Mouse (Mus musculus): Measurements from ENCODE around the gene Hao1. TPM values are rescaled to one million over a fixed set of nuclear protein-coding genes. Genes with fewer than 3 reads are reported as not detected.

The Hao1 gene
- polyA plus RNA-seq (2015; fragmentation: Nextera tagmentation; extraction: Ambion mirVana) = 0.11 TPM in 1 of 2 replicates, not detected in the other

- Histone ChIP-seq H3K27ac (ENCODE audit: low read length) (no peak within 1 kb of the TSS), H3K4me2 (ENCODE audit: low read depth, low read length) (no peak within 1 kb of the TSS), H3K9me3 (ENCODE audit: control insufficient read depth, low read length) (no peaks in the 10 kb centered on the region), H3K4me1 (ENCODE audit: control insufficient read depth, insufficient read depth, low read length) (no peaks in the 10 kb centered on the region), H3K4me3 (ENCODE audit: low read length) (no peak within 1 kb of the TSS), H3K27me3 (replicated peaks; ENCODE audit: control insufficient read depth, insufficient read depth, low read length) (no peaks in the 10 kb centered on the region), H3K36me3 (ENCODE audit: control insufficient read depth, insufficient read depth, low read length) (no peaks in the 10 kb centered on the region), H3K9ac (ENCODE audit: low read depth, low read length) (no peak within 1 kb of the TSS)
- WGBS = 72% methylated on average over 8 of the region's 8 CpGs
- no peak for ATAC-seq
Measured at GRCm38 (mm10) chr2:134554221-134554727, at the start of gene Hao1. Gene Hao1 (minus strand): TSS chr2:134554368.

DNA sequence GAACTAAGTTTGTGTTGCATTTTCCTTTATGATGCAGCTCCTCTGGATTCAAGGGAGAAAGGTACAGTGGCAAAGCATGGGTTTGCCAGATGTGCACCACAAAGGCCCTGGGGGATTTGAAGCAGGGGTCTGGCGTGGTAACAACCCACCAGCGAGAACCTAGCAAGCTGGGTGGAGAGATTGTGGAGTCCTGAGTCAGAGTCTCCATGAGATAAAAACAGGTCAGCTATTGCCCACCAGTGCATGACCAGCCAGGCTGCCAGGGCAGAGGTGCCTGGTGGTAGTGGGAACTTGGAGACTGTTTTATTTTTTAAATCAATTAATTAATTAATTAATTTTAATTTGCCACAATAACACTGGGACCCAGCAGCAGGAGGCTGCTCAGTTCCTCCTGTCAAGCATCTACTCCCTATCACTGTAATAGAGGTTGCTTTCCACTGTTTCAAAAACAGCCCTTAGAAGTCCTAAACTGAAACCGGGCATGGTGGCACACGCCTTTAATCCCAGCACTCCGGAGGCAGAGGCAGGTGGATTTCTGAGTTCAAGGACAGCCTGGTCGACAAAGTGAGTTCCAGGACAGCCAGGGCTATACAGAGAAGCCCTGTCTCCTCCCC is 37.0 kb upstream of the Hao1 start:
- Histone ChIP-seq H3K4me3 (ENCODE audit: low read length) (no peak overlapping the region), H3K4me2 (ENCODE audit: low read depth, low read length) (no peak overlapping the region), H3K27ac (ENCODE audit: low read length) (no peak overlapping the region), H3K9ac (ENCODE audit: low read depth, low read length) (no peak overlapping the region), H3K4me1 (ENCODE audit: control insufficient read depth, insufficient read depth, low read length) (no peaks in the 10 kb centered on the region), H3K36me3 (ENCODE audit: control insufficient read depth, insufficient read depth, low read length) (no peaks in the 10 kb centered on the region), H3K9me3 (ENCODE audit: control insufficient read depth, low read length) (no peaks in the 10 kb centered on the region), H3K27me3 (replicated peaks; ENCODE audit: control insufficient read depth, insufficient read depth, low read length) (no peaks in the 10 kb centered on the region)
- ATAC-seq = no peak
- 94% methylated on average over 6 of the region's 6 CpGs for WGBS

DNA sequence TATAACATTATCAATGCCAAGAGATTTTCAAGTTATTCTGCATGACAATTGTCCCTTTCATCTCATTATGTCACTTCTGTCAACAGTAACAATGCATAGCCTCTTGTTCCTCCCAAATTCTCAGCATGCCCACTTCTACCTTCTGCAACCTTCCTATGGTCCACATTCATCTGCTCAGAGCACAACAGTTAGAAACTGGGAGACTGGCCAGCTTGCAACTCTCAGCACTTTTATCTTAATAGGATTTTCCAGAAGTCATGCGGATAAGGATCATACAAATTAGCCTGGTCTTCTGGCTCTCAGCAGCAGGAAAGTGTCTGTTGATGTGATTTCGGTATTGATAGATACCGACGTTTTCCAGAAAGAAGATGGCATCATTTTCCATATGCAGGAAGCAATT is 31.1 kb upstream of the Hao1 start:
- no peak overlapping the region for H3K4me3 ChIP-seq (ENCODE audit: low read length)
- WGBS = 61% methylated on average over 4 of the region's 4 CpGs
- no peak for ATAC-seq

GRCm38 (mm10) chr2:134559422-134559821 is 5.3 kb upstream of the Hao1 start:
- H3K36me3 ChIP-seq (ENCODE audit: control insufficient read depth, insufficient read depth, low read length) = no peaks in the 10 kb centered on the region
- WGBS = 60% methylated on average over 3 of the region's 3 CpGs
- H3K27me3 ChIP-seq (replicated peaks; ENCODE audit: control insufficient read depth, insufficient read depth, low read length) = no peaks in the 10 kb centered on the region
- no peak overlapping the region for H3K4me2 ChIP-seq (ENCODE audit: low read depth, low read length)
- H3K9me3 ChIP-seq (ENCODE audit: control insufficient read depth, low read length) = no peaks in the 10 kb centered on the region
- H3K4me1 ChIP-seq (ENCODE audit: control insufficient read depth, insufficient read depth, low read length) = no peaks in the 10 kb centered on the region
- H3K27ac ChIP-seq (ENCODE audit: low read length) = no peak overlapping the region
- H3K9ac ChIP-seq (ENCODE audit: low read depth, low read length) = no peak overlapping the region
- no peak overlapping the region for H3K4me3 ChIP-seq (ENCODE audit: low read length)
- no peak for ATAC-seq

More for the DNA sequence above, 31.1 kb upstream of the Hao1 start:
- H3K4me1 ChIP-seq (ENCODE audit: control insufficient read depth, insufficient read depth, low read length) = no peaks in the 10 kb centered on the region
- H3K36me3 ChIP-seq (ENCODE audit: control insufficient read depth, insufficient read depth, low read length) = no peaks in the 10 kb centered on the region
- no peak overlapping the region for H3K9ac ChIP-seq (ENCODE audit: low read depth, low read length)
- H3K27ac ChIP-seq (ENCODE audit: low read length) = no peak overlapping the region
- H3K4me2 ChIP-seq (ENCODE audit: low read depth, low read length) = no peak overlapping the region
- no peaks in the 10 kb centered on the region for H3K27me3 ChIP-seq (replicated peaks; ENCODE audit: control insufficient read depth, insufficient read depth, low read length)
- H3K9me3 ChIP-seq (ENCODE audit: control insufficient read depth, low read length) = no peaks in the 10 kb centered on the region

DNA sequence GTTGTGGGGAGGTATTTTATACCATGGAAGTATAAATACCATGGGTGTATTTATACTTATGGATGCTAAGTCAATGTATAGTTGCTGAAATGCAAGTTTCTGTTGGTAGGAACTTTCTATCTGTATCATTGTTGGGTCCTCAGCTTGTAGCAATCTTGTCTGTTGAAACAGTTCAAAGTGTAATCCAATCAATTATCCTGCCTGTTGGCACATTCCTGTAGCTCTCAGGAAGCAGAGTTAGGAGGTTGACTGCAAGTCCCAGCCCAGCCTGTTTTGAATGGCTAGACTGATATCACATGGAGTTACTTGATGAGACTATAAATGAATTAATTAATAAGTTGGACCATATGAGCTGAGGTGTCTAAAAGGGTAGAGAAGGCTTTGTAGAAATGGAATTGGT is 1.8 kb downstream of the Hao1 start:
- Histone ChIP-seq H3K36me3 (ENCODE audit: control insufficient read depth, insufficient read depth, low read length) (no peaks in the 10 kb centered on the region), H3K9ac (ENCODE audit: low read depth, low read length) (no peak overlapping the region), H3K27me3 (replicated peaks; ENCODE audit: control insufficient read depth, insufficient read depth, low read length) (no peaks in the 10 kb centered on the region), H3K27ac (ENCODE audit: low read length) (no peak overlapping the region), H3K4me3 (ENCODE audit: low read length) (no peak overlapping the region), H3K4me1 (ENCODE audit: control insufficient read depth, insufficient read depth, low read length) (no peaks in the 10 kb centered on the region), H3K4me2 (ENCODE audit: low read depth, low read length) (no peak overlapping the region), H3K9me3 (ENCODE audit: control insufficient read depth, low read length) (no peaks in the 10 kb centered on the region)
- no peak for ATAC-seq

- 13% methylated on average over 4 of the region's 4 CpGs for WGBS
- H3K36me3 ChIP-seq (ENCODE audit: control insufficient read depth, insufficient read depth, low read length) = no peaks in the 10 kb centered on the region
- ATAC-seq = no peak
- no peak overlapping the region for H3K4me2 ChIP-seq (ENCODE audit: low read depth, low read length)
- H3K27ac ChIP-seq (ENCODE audit: low read length) = no peak overlapping the region
- H3K4me3 ChIP-seq (ENCODE audit: low read length) = no peak overlapping the region
- no peaks in the 10 kb centered on the region for H3K27me3 ChIP-seq (replicated peaks; ENCODE audit: control insufficient read depth, insufficient read depth, low read length)
- no peak overlapping the region for H3K9ac ChIP-seq (ENCODE audit: low read depth, low read length)
- no peaks in the 10 kb centered on the region for H3K4me1 ChIP-seq (ENCODE audit: control insufficient read depth, insufficient read depth, low read length)
- H3K9me3 ChIP-seq (ENCODE audit: control insufficient read depth, low read length) = no peaks in the 10 kb centered on the region
Measured at GRCm38 (mm10) chr2:134549770-134550169, 4.4 kb downstream of the Hao1 start.

DNA sequence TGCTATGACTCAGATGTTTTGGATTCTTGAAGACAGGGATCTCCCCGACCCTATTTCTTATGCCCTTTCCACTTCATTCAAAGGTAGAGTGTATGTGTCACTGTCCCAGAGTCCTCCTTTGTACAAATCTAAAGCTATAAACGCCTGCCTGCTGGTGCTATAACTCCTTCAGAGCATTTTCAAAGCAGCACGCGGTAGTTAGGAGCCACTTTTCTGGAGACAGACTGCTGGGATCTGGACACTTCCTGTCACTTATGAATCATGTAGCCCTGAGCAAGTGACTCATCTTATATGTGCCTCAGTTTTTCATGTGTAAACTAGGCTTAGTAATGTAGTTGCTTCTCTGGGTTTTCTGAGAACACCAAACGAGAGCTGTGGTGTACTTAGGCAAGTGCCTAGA is 9.1 kb downstream of the Hao1 start:
- no peak overlapping the region for H3K27ac ChIP-seq (ENCODE audit: low read length)
- ATAC-seq = no peak
- no peaks in the 10 kb centered on the region for H3K4me1 ChIP-seq (ENCODE audit: control insufficient read depth, insufficient read depth, low read length)
- H3K4me2 ChIP-seq (ENCODE audit: low read depth, low read length) = no peak overlapping the region
- no peaks in the 10 kb centered on the region for H3K27me3 ChIP-seq (replicated peaks; ENCODE audit: control insufficient read depth, insufficient read depth, low read length)
- H3K4me3 ChIP-seq (ENCODE audit: low read length) = no peak overlapping the region
- no peaks in the 10 kb centered on the region for H3K36me3 ChIP-seq (ENCODE audit: control insufficient read depth, insufficient read depth, low read length)
- H3K9ac ChIP-seq (ENCODE audit: low read depth, low read length) = no peak overlapping the region
- no peaks in the 10 kb centered on the region for H3K9me3 ChIP-seq (ENCODE audit: control insufficient read depth, low read length)
- WGBS = 69% methylated on average over 5 of the region's 5 CpGs

GRCm38 (mm10) chr2:134544321-134545065 is 9.7 kb downstream of the Hao1 start:
- 76% methylated on average over 8 of the region's 8 CpGs for WGBS
- no peaks in the 10 kb centered on the region for H3K9me3 ChIP-seq (ENCODE audit: control insufficient read depth, low read length)
- no peak overlapping the region for H3K27ac ChIP-seq (ENCODE audit: low read length)
- H3K9ac ChIP-seq (ENCODE audit: low read depth, low read length) = no peak overlapping the region
- H3K4me2 ChIP-seq (ENCODE audit: low read depth, low read length) = no peak overlapping the region
- H3K27me3 ChIP-seq (replicated peaks; ENCODE audit: control insufficient read depth, insufficient read depth, low read length) = no peaks in the 10 kb centered on the region
- no peaks in the 10 kb centered on the region for H3K4me1 ChIP-seq (ENCODE audit: control insufficient read depth, insufficient read depth, low read length)
- no peak overlapping the region for H3K4me3 ChIP-seq (ENCODE audit: low read length)
- ATAC-seq = no peak
- no peaks in the 10 kb centered on the region for H3K36me3 ChIP-seq (ENCODE audit: control insufficient read depth, insufficient read depth, low read length)

- no peak overlapping the region for H3K4me2 ChIP-seq (ENCODE audit: low read depth, low read length)
- no peak overlapping the region for H3K27ac ChIP-seq (ENCODE audit: low read length)
- H3K27me3 ChIP-seq (replicated peaks; ENCODE audit: control insufficient read depth, insufficient read depth, low read length) = no peaks in the 10 kb centered on the region
- no peaks in the 10 kb centered on the region for H3K4me1 ChIP-seq (ENCODE audit: control insufficient read depth, insufficient read depth, low read length)
- WGBS = 64% methylated on average over 2 of the region's 2 CpGs
- H3K36me3 ChIP-seq (ENCODE audit: control insufficient read depth, insufficient read depth, low read length) = no peaks in the 10 kb centered on the region
- no peak for ATAC-seq
- H3K9me3 ChIP-seq (ENCODE audit: control insufficient read depth, low read length) = no peaks in the 10 kb centered on the region
- H3K4me3 ChIP-seq (ENCODE audit: low read length) = no peak overlapping the region
- no peak overlapping the region for H3K9ac ChIP-seq (ENCODE audit: low read depth, low read length)
Measured at GRCm38 (mm10) chr2:134543501-134543900, 10.7 kb downstream of the Hao1 start.
